Mouse (Mus musculus): ENCODE results near the gene Slc25a42.

Gene Slc25a42

DNA sequence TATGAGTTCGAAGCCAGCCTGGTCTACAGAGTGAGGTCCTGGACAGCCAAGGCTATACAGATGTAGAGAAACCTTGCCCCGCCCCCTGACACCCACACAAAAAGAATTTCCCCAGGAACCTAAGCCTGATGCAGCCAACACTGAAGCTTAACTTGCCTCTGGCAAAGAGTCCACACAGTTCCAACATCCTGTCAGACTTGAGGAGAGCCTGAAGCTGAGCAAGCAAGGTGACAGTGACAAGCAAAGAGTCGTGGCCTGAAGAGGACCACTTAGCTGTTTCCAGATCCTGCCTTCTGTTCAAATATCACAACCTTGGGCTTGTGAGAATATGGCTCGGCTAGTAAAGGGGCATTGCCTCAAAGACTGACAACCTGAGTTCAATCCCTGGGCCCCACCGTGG lies 3.0 kb upstream of the Slc25a42 start:
- no peak for DNase-seq (ENCODE audit: low read depth, low spot score)

DNA sequence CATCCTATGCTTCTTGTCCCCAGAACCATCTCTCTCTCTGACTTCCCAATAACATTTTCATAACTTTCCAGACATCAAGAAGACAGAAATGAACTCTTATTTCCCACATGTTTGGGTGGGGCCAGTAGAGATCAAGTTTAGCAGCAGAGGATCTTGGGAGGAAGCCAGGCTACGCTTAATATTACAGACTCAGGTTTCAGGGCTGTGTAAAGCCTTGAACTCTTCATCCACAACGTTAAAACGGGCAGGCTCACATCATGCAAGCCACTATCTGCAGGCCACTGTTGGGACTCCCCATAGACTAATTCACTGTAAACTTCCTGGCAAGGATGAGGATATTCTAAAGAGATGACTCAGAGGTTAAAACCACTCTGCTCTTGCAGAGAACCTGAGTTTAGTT lies 2.3 kb upstream of the Slc25a42 start:
- DNase-seq (ENCODE audit: low read depth, low spot score), result no peak

DNA sequence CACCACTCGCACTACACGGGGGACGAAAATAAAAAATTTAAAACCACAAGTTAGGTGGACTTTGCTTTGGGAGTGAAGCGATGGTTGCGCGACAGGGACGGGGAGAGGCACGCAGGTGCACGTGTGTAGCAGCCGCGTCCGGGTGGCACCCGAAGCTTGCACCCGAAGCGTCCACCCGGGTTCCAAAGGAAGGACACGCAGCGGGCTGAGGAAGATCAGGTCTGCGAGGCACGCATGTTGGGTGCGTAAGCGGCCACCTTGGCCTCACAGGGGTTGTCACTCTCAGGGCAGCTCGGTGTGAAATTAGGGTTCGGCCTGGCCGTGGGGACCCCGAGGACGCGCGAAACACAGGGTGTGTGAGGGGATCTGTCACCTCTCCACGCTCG lies 386 bp downstream of the Slc25a42 start:
- DNase-seq (ENCODE audit: low read depth, low spot score), result no peak

DNA sequence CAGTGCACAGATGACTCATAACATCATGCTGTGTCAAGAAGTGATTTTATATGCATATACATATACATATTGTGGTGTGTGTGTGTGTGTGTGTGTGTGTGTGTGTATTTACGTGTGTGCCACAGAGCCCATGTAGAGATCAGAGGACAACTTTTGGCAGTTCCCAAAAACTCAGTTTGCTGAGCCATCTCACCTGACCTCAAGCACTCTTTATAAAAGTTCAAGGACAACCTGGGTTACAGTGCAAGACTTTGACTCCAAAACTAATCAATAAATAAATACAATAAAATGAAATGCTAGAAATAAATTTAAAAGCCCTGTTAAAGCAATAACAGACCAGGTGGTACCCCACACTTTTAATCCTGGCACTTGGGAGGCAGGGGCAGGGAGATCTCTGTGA lies 830 bp downstream of the Slc25a42 start:
- no peak for DNase-seq (ENCODE audit: low read depth, low spot score)

DNA sequence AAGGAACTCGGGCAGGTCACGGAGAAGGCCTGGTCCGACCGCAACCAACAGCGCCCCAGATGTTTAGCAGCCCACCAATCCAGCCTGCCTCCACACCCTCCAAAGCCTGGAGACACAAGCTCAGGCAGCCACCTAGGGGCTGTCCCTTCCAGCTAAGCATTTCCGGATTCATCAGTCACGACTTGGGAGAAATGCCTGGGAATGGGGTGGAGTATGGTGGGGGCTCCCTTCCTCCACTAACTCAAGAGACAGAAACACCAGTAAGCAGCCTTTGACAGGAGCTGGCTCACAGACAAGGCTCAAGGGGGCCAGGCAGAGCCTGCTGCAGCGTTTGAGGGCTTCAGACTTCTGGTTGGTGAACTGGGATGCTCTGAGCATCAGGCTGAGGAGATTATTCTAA lies 1.6 kb downstream of the Slc25a42 start:
- no peak for DNase-seq (ENCODE audit: low read depth, low spot score)

DNA sequence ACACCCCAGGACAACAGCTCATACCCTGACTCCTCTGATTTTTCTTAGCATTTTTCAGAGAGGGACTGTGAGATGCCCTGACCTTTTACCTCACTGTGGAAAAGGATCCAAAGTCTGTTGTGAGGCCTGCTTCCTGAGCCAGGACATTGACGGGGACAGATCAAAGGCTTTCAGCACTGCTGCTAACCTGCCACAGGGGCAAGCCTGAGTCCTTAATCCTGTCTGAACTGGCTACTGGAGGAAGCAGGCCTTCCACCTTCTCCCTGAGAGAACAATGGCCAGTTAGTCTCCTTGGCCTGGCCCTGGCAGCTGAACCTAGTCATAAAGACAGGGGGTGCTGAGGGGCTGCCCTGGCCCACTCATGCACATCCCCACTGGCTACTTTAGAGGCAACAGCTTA lies 4.0 kb downstream of the Slc25a42 start:
- no peak for DNase-seq (ENCODE audit: low read depth, low spot score)

DNA sequence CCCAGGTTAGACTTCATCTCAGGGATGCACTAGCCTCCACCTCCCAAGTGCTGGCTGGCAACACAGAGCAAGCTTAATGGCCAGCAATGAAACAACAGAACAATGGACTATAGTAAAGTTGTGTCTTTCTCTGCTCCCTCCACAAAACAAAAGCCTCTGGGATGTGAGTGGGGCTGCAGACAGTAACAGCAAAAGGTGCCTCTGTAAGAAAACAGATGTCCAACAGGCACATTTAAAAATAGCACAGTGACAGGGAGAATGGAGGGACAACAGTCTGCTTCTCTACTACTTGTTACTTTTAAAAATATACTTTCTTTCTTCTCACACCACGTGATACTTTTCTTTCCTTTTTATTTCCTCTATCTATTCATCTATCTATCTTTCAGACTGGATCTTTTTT lies 7.3 kb downstream of the Slc25a42 start:
- no peak for DNase-seq (ENCODE audit: low read depth, low spot score)

DNA sequence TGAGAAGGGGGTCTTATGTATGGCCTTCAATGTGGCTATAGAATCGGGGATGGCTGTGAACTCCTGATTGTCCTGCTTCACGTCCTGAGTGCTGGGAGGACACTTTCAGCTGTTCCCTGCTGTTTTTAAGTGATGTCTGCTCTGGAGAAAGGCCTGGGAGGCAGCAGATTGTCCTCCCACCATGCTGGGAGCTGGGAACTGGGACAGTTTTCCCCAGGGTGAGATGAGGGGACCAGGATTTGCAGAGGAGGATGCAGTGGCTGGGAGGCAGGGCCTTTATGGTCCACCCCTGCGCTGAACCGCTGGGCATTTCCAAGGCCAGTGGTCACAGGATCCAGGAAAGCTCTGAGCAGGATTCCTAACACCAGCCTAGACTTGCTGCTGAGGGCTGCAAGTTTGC lies 9.0 kb downstream of the Slc25a42 start:
- no peak for DNase-seq (ENCODE audit: low read depth, low spot score)

DNA sequence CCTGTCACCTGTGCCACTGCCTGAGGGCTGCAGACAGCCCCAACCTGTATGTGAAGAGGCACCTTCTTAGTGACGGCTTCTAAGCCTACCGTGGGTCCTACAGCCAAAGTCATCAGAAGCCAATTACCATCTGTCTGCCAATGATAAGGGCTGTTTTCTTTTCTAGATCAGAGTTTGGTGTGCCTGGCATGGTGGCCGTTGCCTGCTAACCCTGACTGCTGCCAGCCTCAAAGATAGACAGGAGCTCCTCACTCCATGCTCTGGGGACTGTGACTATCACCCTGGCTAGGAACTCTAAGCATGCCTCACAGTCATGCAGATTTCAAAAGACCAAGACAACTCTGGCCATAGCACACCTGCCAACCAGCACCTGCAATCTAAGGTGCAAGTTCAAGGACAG lies 10.7 kb downstream of the Slc25a42 start:
- DNase-seq (ENCODE audit: low read depth, low spot score), result peak; percentile 69

DNA sequence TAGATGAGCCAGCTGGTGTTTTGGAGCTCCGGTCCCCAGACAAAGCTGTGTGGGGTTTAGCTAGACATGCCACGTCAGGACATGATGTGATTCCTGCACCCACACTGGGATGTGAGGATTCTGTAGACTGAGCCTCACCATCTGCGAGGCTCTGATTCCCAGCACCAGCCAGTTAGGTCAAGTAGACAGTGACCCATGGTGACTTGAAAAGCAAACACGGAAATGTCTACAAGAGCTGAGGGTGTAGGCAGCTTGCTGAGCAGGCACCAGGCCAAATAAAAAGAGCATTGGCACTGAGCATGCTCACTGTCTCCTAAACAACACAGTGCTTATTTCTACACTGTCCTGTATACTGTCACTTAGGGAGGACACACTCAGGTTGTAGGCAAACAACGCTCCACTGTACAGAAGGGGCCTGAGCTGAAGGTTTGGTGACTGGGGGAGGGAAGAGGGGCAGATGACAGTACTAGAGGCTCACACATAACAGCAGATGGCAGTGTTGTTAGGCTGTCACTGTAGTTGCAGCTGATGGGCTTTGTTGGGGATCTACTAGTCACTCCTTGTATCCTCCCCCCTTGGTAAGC lies 11.9 kb downstream of the Slc25a42 start:
- no peak for DNase-seq (ENCODE audit: low read depth, low spot score)

DNA sequence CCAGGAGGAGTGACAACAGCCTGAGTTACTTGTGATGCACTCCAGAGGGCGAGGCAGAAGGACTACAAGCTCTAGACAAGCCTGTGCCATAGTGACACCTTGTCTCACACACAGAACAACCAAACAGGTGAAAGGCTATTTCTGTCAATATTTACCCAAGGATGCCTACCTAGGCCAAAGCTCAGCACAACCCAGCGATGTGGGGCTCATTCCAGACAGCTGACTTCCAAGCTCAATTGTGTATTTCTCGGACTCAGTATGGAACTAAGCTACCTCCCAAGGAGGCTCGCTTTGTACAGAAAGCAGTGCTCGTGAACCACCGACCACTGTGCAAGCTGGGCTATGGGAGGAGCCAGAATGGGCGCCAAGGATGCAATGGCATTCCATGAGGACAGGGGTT lies 14.5 kb downstream of the Slc25a42 start:
- no peak for DNase-seq (ENCODE audit: low read depth, low spot score)

DNA sequence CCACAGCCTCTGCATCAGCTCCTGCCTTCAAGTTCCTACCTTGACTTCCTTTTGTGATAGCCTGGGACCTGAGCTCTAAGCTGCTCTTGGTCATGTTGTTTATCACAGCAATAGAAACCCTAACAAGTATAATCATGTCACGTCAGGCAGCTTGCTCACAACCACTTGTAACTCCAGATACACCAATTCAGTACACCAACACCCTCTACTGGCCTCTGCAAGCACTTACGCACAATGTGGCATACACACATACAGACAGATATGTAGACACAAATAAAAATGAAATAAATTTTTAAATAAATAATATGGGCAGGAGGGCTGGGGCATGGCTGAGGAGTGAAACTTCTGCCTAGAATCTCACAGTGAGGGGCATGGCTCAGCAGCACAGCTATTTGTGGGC lies 16.3 kb downstream of the Slc25a42 start:
- DNase-seq (ENCODE audit: low read depth, low spot score), result no peak

DNA sequence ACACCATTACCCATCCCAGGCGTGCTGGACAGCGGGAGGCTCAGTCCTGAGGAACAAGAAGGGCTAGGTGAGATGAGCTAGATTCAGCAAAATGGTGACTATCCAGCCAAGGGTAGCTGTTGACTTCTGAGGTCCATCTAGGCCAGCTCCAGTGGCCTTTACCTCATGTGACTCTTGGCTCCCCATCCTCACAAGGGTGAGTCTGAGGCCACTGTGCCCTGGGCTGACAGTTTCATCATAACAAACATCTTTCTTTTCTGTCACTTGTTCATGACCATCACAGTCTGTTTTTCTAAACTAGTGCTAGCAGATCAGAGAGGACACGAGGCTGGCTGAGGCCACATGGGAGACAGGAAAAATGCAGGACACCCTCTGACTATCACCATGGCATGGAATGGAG lies 17.9 kb downstream of the Slc25a42 start:
- no peak for DNase-seq (ENCODE audit: low read depth, low spot score)

DNA sequence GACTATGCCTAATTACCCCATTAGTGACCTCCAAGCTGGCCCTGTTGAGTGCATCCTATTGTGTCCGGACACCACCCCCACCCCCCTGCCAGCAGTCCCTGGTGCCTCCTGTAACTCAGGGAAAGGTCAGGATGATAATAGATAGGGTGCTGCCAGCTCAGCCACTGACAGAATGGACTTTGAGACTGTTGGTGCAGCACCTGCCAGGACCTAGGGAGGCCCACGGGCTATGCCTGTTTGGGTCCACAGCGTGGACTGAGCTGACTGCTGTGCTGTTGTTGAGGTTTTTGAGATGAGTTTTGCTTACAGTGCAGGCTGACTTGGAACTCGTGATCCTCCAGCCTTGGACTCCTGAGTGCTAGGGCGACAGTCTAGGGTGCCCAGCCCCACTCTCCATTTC lies 18.9 kb downstream of the Slc25a42 start:
- no peak for DNase-seq (ENCODE audit: low read depth, low spot score)

DNA sequence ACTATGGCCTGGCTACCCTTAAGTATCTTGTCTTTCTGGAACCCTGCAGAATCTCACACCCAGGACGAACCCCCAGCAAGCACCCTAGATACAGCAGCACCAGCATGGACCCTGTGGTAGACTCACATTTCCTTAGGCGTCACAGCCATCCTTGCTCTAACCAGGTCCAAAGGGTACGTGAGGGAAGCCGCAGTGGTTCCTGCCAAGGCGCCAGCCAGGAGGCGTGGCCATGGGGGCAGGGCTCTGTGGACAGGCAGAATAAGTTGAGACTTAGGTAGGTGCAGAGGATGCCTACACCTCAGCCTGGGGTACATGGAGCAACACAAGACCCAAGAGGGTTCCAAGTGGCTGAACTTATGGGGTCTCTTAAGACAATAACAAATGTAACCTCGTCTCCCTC lies 23.4 kb downstream of the Slc25a42 start:
- DNase-seq (ENCODE audit: low read depth, low spot score), result no peak

DNA sequence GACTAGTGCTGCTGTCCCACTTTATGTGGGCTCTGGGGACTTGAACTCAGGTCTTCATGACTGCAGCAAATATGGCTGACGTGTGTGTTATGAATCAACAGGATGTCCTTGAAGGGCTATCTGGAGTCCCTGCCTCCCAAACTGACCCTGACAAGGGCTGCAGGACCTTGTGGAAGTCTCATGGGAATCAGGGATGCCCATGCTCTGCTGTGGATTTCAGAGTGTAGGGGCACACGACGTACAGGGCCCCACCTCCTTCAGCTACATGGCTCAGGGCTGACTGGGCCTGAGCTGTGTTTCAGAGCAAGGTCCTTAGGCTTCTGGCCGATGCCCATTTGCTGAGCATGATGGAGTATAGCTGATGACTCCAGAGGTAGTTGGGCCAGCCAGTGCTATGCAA lies 28.9 kb downstream of the Slc25a42 start:
- DNase-seq (ENCODE audit: low read depth, low spot score), result no peak

DNA sequence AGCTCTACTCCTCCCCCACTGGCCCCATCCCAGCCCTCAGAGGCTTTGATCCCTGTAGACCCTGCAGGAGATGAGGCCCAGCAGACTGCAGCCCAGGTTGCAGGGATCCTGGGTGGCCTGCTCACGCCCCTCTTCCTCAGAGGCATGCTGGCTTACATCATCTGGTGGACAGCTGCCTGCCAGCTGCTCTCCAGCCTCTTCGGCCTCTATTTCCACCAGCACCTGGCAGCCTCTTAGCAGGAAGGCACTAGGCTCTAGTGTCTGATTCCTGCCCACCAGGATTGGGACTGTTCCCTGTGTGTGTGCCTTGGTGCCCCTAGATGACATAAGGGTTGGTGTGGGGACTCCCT lies 30.2 kb downstream of the Slc25a42 start:
- DNase-seq (ENCODE audit: low read depth, low spot score), result no peak

DNA sequence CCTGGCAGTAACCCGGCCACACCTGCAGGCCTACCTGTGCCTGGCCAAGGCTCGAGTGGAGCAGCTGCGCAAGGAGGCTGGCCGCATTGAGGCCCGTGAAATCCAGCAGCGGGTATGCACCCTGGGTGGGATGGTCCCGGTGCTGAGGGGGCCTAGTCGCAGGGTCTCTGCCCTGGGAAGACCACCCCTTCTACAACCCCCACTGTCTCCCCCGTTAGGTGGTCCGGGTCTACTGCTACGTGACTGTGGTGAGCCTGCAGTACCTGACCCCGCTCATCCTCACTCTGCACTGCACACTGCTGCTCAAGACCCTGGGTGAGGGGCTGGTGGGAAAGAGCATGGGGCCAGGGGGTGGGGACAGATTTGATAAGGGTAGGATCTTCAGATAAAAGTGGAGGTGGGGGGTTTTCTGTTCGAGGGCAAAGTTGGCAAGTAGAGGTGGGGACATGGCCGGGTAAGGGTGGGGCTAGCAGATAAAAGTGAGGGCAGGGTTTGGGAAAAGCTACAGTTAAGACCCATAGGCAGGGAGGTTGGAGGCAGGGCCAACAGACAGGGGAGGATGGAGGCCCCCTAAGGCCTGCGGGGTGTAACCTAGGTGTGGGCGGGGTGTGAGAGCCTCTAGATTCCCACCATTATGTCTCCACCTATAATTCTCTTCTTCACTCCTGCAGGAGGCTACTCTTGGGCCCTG lies 30.7 kb downstream of the Slc25a42 start:
- DNase-seq (ENCODE audit: low read depth, low spot score), result no peak

DNA sequence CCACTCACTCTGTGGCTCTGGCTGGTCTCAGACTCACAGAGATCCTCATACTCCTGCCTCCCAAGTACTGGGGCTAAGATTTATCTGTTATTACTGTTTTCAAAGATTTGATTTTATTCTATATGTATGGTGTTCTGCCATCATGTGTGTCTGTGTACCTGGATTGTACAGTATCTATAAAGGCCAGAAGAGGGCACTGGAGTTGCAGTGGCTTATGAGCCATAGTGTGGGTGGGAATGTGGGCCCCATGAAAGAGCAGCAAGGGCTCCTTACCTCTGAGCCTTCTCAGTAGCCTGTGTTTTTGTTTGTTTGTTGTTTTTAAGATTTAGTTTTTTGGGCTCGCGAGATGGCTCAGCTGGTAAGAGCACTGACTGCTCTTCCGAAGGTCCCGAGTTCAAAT lies 33.0 kb downstream of the Slc25a42 start:
- no peak for DNase-seq (ENCODE audit: low read depth, low spot score)

DNA sequence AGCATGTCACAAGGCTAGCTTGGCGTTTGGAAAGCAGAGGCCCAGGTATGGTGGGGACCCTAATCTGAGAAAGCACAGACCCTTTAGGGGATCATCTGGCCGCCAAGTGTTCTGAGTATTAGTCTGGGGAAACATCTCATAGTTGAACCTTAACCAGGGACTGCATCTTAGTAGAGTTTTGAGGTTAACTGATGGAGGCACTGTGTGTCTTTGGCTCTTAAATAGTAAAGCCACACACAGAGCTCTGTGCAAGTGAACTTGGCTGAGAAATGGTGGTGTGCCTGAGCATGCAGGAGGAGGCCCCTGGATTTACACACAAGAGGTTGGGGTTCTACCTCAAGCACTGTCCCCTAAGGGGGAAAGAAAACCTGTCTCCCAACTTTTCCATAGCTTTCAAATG lies 33.9 kb downstream of the Slc25a42 start:
- DNase-seq (ENCODE audit: low read depth, low spot score), result no peak

DNA sequence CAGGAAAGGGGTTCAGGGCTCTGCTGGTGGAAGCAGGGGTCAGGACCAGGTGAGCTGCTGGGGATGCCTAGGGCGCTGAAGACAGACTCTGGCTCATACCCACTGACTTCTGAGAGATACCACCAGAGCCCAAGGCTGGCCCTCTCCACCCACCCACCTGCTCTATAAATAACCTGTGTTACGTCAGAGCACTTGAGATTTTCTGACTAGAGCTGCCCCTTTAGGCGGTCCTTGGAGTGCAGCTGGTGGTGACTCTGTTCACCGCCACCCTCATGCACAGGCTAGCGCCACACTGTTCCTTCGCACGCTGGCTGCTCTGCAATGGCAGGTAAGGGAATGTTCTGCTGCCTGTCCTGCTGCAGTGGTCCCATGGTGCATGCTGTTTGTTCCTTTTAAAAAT lies 38.0 kb downstream of the Slc25a42 start:
- DNase-seq (ENCODE audit: low read depth, low spot score), result no peak

DNA sequence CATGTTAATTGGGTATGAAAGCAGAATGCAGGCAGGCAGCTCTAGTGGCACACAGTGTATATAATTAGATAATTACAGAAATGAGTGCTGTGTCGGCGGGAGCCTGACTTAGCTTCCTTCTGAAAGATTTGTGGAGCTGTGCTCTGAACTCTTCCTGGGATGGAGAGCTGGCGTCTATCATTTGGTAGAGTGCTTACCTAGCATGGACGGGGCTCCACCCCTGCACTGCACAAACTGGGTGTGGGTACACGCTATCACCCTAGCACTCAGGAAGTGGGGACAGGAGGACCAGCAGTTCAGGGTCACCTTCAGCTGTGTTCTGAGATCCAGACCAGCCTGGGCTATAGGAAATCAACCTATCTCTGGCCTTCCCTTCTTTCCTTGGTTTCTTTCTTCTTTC lies 38.8 kb downstream of the Slc25a42 start:
- DNase-seq (ENCODE audit: low read depth, low spot score), result no peak

DNA sequence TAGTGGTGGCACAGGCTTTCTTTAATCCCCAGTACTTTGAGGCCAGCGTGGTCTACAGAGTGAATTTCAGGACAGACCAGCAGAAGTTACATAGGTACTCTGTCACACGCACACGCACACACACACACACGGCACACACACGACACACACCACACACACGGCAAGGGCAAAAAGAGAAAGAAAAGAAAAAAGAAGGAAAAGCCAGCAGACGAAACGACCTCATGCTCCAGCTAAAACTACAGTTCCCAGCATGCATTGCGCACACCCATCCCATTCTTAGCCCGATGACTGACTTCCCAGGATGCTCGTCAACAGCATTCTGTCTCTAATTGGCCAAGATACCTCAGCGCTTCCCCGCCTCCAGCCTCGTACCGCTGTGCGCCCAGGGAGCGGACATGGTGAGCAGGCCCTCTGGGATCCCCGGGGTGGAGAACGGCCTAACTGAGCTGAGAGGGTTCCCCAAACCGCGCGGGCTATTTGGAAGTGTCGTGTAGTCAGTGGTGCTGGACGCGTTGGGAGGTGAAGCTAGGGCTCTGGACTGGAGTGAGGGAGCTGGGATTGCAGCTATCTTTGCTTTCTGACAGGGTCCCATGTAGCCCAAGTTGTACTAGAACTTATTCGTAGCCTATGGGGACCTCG lies 39.9 kb downstream of the Slc25a42 start, which contains the start of gene Tmem161a:
Gene Tmem161a (plus strand): TSS at position 314 of the 639 bp plus-strand sequence.
- peak; percentile 93 for DNase-seq (ENCODE audit: low read depth, low spot score)
